Mouse (Mus musculus): ENCODE results near the gene Mrps12.

The Mrps12 gene

DNA sequence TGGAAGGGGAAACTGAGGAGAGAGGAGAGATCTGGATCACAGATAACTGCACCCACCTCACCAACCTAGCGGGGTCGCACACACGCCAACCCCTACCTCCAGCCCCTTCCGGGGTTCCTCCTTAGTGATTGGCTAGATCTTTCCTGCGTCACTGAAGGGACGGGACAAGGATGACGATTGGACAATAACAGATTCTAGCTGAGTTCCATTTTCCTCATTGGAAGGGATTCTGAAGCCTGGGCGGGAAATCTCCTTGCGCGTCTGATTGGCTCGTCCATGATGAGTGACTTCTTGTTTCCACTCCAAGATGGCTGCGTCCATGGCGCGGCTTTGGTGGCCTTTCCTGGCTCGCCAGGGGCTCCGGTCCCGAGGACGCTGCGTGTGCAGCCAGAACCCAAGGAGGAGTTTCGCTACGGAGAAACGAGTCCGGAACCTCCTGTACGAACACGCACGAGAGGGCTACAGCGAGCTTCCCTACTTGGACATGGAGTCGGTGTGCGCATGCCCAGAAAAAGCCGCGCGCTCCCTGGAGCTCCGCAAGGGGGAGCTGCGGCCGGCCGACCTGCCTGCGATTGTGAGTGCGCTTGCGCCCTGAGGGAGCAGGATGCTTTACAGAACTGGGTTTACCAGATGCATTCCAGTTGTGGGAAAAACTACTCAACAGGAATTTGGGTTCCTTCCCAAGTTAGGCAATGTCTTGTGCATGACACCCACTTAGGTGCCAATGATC lies at the start of gene Mrps12, which contains the start of gene Sars2:
Gene Mrps12 (minus strand): TSS at position 112 of the 730 bp plus-strand sequence.
Gene Sars2 (plus strand): TSS at position 284 of the 730 bp plus-strand sequence.
- DNase-seq = peak; percentile 100

DNA sequence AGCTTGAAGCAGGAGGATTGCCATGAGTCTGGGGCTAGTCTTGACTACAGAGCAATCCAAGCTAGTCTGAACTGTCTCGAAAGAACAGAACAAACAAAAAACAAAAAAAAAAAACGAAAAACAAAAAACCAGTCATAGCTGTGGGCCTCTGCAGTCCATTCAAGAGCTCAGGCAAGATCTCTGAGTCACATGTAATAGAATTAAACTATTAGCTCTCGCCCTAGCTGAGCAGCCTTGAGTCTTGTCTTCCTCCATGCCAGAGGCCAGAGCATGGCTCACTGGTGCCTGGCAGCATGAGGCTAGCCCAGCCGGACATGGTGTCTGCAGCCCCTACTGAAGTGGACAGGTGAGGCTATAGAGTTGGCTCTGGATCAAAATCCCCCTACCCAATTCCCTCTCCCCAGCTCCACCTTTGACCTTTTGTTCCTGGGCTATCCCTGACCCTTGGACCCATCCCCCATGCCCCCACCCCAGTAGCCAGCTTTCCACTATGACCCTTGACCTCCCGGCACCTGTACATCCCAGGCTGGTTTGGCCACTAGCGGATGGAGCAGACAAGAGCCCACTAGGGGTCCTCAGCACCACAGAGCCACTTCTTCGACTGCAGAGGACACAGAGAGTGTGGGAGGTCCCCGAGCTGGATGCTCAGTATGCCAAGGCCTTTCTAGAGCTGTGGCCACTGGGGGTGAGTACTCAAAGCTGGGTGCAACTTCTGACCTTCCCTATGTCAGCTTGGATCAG lies 48.6 kb upstream of the Mrps12 start:
- DNase-seq = no peak

DNA sequence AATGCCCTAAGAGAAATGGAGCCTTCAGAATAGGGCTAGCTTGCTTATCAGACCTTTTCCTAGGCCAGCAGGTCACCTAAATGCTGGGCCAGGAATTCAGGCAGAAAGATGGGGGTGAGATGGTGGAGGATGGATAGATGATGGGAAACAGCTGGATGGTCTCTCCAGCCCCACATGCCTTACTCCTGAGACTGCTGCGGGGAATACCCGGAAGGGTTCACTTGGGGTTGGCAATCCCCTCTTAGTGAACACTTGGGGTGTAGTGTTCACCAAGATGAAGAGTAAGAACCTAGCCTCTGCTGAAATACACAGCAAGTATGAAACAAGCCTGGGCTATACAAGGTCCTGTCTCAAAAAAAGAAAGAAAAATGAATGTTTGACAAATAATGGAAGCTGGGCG lies 47.6 kb upstream of the Mrps12 start:
- no peak for DNase-seq

DNA sequence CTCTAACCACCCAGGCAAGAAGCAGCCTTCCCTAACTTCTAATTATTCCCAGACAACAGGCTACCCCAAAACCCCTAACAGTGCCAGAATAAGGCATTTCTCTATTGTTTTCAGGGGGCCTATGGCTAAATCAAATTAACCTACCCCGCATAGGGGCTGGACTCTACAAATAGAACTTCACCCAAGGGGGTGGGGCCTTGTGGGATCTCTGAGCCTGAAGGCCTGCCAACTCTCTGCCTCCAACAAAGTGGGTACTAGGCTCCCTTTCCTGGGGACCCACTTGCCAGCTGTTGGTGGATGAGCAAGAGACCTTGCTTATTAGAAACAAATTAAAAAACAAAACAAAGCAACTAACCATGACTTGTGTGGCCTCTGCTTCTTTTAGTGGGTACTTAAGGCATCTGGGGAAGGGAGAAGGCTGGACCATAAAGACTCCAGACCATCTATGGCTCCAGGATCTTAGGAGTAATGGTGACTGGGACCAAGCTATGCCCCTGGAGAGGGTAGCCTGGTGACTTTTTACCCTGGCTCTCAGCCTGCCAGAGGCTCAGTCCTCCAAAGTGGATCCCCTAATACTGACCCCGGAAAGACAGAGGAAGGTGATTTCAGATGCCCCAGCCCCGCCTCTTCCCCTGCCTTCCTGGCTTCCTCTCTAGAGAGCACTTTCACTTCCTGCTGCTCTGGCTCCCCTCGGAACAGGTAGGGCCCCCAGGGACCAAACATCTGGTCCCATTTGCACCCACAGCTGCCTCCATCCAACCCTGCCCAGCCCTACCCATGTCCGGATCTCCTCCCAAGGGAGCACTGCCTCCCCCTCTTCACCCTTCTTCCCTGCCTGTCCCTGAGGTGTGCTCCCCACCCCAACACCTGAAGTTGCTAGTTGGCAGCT lies 46.9 kb upstream of the Mrps12 start, which contains the start of gene Rinl:
Gene Rinl (plus strand): TSS at position 663 of the 889 bp plus-strand sequence.
- peak; percentile 96 for DNase-seq

DNA sequence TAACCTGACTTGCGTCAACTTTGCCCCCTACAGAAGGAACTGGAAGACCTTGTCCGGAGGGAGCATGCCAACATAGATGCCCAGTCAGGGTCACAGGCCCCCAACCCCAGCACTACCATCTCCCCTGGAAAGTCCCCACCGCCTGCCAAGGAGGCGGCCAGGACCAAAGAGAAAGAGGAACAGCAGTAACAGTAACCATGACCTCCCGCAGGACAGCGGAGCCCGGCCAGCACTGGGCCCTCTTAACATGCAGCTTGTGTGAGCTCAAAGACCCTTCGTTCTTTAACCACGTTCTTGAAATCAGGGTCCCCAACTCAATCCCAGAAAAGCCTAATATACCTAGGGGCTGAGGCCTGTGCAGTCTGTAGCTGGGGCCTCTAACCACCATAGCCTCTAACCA lies 46.3 kb upstream of the Mrps12 start:
- no peak for DNase-seq

DNA sequence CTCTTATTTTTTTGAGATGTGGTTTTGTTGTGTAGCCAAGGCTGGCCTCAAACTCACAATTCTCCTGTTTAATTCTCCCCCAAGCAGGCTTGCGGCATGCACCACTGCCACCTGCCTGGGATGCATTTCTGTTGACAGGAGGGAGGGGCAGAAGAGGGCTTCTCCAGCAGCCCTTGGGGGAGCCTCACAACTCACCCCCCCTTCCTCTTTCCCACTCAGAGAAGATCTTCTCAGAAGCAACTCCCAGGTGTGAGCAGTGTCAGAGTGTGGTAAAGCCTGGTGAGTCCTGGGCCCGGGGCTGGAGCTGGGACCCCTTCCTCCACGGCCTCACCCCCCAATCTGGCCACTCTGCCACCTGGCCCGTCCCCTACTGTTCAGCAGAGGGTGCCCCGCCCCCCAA lies 43.5 kb upstream of the Mrps12 start:
- no peak for DNase-seq

DNA sequence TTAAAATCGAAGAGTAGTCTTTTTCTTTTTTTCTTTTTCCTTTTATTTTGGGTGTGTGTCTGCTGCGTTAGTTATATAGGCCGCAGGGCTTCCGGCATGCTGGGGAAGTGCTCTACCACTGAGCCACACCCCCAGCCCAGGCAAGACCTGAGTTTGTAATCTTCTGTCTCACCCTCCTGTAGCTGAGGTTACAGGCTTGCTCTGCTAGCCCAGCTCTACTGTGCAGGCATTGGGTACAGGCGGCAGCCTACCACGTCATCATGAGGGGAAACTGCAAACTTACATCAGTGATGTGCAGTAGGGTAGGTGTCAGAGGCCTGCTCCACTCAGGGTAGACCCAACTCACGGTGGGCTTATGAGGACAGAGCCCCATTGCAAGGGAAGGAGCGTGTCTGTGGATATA lies 39.6 kb upstream of the Mrps12 start:
- no peak for DNase-seq

DNA sequence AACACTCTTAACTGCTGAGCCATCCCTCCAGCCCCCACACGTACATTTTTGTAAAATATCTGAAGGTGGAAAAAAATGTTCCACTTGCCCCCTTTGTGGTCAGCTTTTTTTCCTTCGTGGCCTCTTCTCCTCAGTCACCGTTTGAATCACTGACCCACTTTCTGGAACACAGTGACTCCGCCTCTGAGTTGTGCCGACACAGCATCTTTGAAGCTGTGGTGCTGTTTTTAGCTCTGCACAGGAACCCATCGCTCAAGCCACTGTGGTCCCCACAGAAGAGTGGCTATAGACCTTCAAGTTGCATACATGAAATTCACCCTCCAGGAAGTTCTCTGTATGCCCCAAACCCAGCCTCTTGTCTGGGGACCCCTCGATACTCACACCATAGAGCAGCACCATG lies 39.2 kb upstream of the Mrps12 start:
- peak; percentile 95 for DNase-seq

DNA sequence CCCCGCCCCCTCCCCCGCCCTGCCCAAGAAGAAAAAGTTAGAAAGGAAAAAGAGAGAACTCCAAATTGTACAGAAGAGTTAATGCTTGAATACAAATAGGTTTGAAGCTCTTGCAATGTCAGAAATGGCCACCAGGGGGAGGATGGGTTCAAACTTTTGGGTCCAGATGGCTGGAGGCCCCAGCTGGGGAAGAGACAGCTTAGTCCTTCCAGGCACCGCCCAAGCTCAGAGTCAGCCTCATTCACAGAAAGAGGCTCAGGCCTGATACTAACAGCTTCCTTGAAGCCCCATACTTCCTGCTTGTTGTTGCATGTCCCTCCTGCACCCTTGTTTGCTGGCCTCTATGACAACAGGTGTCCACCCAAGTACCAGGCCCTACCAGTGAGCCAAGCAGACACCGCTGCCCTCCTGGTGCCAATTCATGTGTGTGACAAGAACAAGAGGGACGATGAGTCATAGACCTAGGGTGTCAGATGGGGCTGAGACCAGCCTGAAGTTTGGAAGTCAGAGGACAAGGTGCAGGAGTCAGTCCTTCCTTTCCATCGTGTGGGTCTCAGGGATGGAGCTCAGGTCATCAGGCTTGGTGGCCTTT lies 38.5 kb upstream of the Mrps12 start:
- peak; percentile 98 for DNase-seq

DNA sequence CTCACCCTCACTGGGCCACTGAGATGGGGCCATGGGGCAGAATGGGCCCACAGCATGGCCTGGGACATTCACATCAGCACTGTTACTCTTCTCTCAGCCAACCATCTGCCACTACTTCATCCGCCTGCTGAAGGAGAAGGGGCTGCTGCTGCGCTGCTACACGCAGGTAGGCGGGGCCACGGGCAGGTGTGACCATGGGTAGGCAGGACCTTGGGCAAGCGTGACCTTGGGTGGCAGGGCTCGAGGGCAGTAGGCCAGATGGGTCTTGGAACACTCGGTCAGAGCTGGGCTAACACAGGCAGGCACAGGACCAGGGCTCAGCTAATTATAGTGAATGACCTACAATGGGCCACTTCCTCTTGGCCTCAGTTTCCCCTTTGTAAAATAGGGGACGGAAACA lies 37.2 kb upstream of the Mrps12 start:
- no peak for DNase-seq

DNA sequence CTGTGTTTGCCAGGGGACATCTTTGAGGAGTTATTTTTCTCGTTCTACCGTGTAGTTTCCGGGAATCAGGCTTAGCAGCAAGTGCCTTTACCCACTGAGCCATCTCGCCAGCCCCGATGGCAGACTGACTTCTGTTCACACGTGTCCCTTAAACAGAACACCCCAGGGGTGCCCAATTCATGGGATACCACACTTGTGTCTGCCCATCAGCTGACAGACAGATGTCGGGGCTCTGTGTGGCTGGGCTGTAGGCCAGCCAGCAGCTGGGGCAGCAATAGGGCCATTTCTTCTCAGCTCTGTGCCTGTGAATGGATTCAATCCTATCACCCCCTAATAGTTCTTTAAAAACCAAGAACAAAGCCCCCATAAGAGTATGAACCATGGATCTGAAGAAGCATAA lies 33.5 kb upstream of the Mrps12 start:
- no peak for DNase-seq

DNA sequence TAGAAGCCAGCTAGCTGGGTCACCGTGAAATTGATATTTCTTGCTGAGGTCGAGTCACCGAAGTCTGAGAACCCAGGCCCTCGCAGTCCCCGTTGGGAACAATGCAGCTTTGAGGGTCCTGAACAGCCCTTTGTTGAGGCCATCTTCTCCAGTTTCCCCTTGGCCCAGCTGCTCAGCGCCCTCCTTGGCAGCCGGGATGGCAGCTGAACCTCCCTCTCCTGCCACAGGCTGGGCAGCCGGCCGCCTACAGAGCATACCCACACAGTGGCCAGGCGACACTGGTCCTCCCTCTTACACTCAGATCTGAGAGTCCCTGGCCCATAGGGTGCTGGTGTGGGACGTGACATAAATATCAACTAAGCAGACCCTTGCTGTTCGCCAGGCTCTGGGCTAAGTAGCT lies 32.5 kb upstream of the Mrps12 start:
- DNase-seq = no peak

DNA sequence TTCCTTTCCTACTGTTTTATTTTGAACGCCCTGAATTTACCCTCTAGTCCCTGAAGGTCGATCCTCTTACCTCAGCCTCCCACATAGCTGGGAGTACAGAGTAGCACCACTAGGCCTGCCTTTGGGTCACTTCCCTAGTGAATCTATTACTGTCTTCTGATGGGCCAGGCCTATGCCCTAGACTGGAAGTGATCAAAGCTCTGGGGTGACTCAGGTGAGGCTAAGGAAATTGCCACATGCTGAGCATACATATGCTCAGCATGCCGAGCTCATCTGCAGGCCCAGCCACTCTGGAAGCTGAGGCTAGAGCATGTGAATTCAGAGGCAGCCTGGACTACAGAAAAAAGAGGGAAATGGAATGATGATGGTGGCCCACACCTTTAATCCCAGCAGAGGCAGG lies 31.5 kb upstream of the Mrps12 start:
- DNase-seq = no peak

DNA sequence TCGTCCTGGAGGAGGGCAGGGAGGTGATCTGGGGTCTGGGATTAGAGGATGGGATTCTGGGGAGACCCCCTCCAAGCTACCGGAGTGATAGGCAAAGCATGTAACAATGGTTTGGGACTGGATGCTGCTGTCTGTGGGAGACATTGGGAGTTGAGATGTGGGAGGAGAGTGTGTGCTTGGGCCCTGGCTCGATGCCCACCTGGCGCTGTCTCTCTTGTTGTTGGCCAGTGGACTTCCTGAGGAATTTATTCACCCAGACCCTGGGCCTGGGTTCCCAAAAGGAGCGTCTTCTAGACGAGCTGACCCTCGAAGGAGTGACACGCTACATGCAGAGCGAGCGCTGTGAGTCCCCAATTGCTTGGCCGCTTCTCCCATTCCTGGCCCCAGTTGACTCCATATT lies 30.2 kb upstream of the Mrps12 start:
- DNase-seq = no peak

DNA sequence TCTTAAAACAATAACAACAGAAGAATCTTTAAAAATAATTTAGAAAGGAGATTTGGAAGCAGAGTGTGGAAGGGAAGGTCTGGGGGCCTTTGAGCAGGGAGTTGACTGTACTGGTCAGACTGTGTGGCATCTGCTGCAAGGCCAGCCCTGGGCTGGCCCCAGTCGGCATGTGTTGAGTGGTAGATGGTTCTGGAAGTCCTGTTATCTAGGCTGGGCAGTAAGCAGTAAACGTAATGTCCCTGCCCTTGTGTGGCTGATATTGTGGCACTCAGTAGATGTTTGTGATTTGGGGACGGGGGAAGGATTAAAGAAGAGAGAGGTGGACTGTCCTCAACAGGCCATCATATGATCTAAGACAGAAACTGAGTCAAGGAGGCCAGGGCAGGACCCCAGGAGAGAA lies 28.7 kb upstream of the Mrps12 start:
- DNase-seq = no peak

DNA sequence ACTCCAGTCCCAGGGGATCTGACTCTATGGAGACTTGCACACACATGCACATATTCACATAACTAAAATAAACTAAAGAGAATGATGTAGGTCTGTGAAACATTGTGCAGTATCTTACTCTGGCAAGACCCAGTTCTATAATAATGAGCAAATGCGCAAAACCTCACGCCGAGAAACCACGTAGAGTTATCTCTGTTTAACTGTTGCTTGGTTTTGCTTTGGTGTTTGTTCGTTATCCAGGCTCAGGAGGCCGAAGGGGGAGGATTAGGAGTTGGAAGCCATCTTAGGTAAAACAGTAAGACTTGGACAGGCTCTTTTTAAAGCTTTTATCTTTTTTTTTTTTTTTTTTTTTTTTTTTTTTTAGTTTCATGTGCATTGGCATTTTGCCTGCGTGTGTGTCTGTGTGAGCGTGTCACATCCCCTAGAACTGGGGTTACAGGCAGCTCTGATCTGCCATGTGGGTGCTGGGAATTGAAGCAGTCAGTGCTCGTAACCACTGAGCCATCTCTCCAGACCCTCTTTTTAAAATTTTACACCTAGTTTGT lies 27.9 kb upstream of the Mrps12 start:
- no peak for DNase-seq

DNA sequence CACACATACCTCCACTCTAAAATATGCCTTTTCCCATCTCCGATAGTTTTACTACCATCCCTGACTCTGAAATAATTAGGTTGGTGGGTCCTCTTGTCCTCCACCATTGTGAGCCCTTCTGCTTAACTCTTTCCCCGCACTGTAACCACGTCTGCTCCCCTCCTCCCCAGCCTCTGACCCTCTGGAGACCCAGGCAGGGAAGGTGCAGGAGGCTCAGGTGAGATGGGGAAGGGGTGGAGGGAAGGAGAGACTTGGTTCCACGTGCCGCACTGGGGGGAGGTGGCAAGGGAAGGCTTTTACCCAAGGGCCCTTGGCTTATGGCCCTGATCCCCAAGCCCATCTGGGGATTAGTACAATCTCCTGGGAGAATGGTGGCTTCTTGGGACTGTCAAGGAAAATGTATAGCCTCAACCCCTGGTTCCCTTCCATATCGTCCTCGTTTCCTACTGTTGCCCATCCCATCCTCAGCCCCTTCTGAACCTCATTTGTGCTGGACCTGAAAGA lies 25.9 kb upstream of the Mrps12 start, which contains the start of gene Nfkbib:
Gene Nfkbib (minus strand): TSS at position 51 of the 504 bp plus-strand sequence.
- DNase-seq = peak; percentile 89

DNA sequence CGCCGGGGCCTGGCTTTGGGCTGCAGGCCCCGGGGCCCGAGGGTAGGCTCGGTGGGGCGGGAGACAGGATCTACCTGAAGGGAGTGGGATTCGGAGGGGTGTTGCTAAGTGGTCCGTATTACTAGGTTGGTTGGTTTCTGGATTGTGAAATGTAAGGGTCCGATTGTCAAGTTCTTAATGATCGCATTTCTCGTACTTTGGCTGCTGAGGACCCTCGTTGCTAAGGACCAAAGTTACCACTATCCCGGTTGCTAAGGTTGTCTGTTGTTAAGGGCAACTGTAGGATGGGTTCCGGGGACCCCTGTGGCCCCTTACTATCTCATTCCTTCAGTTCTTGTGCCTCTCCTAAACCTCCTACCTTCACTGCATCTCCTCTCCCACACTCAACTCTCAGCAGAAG lies 25.3 kb upstream of the Mrps12 start:
- DNase-seq = no peak

DNA sequence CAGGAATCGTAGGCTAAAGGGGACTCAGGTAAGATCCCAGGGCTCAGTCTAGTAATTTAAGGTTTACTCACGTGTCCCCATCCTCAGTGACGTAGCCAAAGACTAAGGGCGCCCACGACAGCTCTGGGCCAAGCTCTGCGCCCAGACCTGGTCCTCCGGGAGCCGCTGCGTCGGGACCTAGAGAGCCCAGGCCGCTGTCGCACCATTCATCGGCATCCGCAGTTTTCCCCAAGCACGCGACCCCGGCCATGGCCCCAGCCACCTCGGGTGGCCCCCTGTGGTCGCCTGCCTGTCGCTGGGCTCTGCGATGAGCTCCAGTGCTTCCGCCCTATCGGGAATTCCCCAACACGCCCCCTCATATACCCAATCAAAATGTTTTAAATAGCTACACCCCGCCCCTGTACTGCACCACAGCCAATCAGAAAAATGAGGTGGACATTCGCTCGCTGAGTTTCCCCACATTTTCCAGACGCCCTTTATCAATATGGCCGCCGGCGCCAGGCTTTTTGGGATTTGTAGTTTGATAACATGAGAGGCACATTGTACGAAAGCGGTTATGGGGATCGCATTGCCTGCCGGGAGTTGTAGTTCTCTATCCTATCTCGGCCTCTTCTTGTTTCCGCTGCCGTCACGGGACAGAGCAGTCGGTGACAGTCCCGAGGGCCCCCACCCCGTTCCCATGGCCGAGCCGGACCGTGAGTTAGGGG lies 24.7 kb upstream of the Mrps12 start, which contains the start of gene Sirt2:
Gene Sirt2 (plus strand): TSS at position 563 of the 707 bp plus-strand sequence.
- DNase-seq = peak; percentile 100

DNA sequence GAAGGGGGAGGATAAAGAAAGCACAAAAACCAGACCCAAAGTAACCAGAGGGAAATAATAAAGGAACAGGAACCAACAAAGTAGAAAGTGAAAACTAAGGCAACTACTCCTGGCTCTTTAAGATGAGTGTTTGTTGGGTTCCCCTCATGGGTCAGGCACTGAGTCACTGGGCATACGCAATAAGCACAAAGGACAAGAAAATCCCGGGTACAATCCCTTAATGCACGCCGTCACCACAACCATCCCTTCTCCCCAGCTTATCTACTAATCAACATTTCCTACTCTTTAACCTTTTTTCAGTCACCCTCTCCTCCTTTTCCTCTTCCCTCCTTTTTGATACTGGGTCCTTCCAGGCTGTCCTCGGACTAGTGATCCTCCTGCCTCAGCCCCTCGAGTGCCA lies 23.6 kb upstream of the Mrps12 start:
- peak; percentile 83 for DNase-seq

DNA sequence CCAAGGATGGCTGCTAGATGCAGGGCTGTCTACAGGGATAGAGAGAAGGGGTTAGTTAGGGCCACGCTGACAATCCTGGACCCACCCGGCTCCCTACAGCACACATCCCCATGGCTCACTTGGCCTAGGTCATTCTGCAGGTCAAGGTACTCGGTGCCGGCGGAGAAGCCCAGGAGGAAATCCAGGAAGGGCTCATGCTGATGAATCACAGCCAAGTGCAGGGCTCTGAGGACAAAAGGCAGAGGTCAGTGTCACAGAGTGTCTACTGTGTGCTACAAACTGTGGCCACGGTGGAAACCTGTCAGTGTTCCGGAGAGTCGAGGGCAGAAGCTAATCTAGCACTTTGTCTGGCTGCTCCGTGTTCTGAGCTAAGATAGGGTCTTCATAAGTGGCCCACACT lies 20.3 kb upstream of the Mrps12 start:
- DNase-seq = no peak

DNA sequence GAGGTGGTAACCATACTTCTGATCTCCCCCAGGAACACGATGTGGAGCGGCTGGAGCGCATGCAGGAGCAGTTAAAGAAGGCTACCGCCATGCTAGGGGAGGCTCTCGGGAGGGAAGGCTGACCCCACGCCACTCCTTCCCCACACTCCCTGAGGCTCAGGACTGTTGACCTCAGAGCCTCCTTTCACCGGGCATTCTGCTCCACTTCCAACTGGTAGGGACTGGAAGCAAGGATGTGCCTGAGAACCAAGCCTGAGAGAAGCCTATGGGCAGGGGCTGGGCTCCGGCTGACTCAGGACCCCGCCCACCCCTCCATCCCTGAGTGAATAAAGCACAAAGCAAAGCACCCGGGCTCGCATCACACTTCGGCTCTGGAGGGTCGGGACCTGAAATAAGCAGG lies 17.0 kb upstream of the Mrps12 start:
- peak; percentile 86 for DNase-seq
